Mouse (Mus musculus) C2C12 (cell line): Measurements from ENCODE around the gene Gch1. TPM values are rescaled to one million over a fixed set of nuclear protein-coding genes. Genes with fewer than 3 reads are reported as not detected.

Source experiments
- H3K27me3 ChIP-seq: one replicate; pipeline ENCODE4 v1.6.1; 2011; ENCODE audit not compliant: control insufficient read depth, insufficient read depth, insufficient read length
- H3K36me3 ChIP-seq: one replicate; pipeline ENCODE4 v1.6.1; 2011; ENCODE audit not compliant: control insufficient read depth, insufficient read depth
- H3K4me3 ChIP-seq: one replicate; pipeline ENCODE4 v1.5.1; 2011; ENCODE audit warnings: mild to moderate bottlenecking, control low read depth; ENCODE audit not compliant: poor library complexity, insufficient read depth, severe bottlenecking
- H3K79me2 ChIP-seq: one replicate; pipeline ENCODE4 v1.6.1; 2011; ENCODE audit not compliant: control insufficient read depth, insufficient read depth
- H3K79me3 ChIP-seq: one replicate; pipeline ENCODE4 v1.6.1; 2011; ENCODE audit warnings: low read depth, control low read depth
- H3ac ChIP-seq: one replicate; pipeline ENCODE3; 2011; ENCODE audit warnings: low read depth; ENCODE audit not compliant: control insufficient read depth, insufficient read length
- CEBPB ChIP-seq: IDR thresholded peaks from one replicate; pipeline ENCODE4 v1.6.1; 2011; ENCODE audit warnings: low read depth, mild to moderate bottlenecking, control low read depth, moderate library complexity
- CTCF ChIP-seq: IDR thresholded peaks from one replicate; pipeline ENCODE4 v1.5.1; 2011; ENCODE audit not compliant: control insufficient read depth, insufficient read depth, insufficient read length
- FOSL1 ChIP-seq: IDR thresholded peaks from one replicate; pipeline ENCODE4 v1.8.0; 2011; ENCODE audit warnings: mild to moderate bottlenecking, low read length; ENCODE audit not compliant: poor library complexity, insufficient read depth, severe bottlenecking
- MAX ChIP-seq: IDR thresholded peaks from one replicate; pipeline ENCODE4 v1.6.1; 2011; ENCODE audit warnings: mild to moderate bottlenecking, control low read depth
- MYOD1 ChIP-seq: IDR thresholded peaks from one replicate; pipeline ENCODE4 v1.6.1; 2011; ENCODE audit warnings: low read depth; ENCODE audit not compliant: control insufficient read depth, insufficient read length
- MYOG ChIP-seq: IDR thresholded peaks from one replicate; pipeline ENCODE4 v1.6.1; 2011; ENCODE audit not compliant: control insufficient read depth, insufficient read length; ENCODE audit errors: extremely low read depth
- USF1 ChIP-seq: IDR thresholded peaks from one replicate; pipeline ENCODE4 v1.6.1; 2011; ENCODE audit warnings: low read depth, mild to moderate bottlenecking, control low read depth, moderate library complexity
- polyA plus RNA-seq: library from polyadenylated mRNA; unstranded; fragments of >200 nt; fragmentation: generic; extraction: Trizol; gene quantifications from one replicate; pipeline ENCODE4 v1.2.1, GENCODE M21; 2012; ENCODE audit warnings: missing spikeins

Gene Gch1
- polyA plus RNA-seq, 1 experiment: 9.6 TPM

DNA sequence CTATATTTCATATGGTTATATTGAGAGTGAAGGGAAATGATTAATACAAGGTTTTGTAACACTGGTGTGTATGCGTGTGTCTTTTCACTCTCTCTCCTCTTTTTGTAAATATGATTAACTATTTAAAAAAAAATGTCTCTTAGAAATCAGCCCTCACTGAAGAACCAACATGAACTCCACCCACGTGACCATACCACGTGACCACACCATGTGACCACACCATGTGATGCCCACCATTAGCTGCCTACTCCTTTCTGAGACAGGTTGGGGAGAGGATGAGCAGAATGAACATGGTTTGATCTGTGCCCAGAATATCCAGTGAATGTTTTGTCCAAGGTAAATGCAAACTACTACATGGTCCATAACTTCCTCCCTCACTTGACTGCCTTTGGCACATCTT, 83.5 kb downstream of the Gch1 start:
- Histone ChIP-seq H3K4me3 (no peak overlapping the region), H3K79me3 (no peaks in the 10 kb centered on the region), H3K27me3 (no peaks in the 10 kb centered on the region), H3K36me3 (peaks cover 8% of the 10 kb centered on the region), H3K79me2 (no peaks in the 10 kb centered on the region), H3ac (no peak overlapping the region)
- TF ChIP-seq USF1 (peak; percentile 26), FOSL1 (no peak)

- Histone ChIP-seq H3K36me3 (peaks cover 8% of the 10 kb centered on the region), H3ac (no peak overlapping the region), H3K79me2 (no peaks in the 10 kb centered on the region), H3K79me3 (no peaks in the 10 kb centered on the region), H3K27me3 (no peaks in the 10 kb centered on the region), H3K4me3 (no peak overlapping the region)
- no peak for TF ChIP-seq MYOD1
- no peak for TF ChIP-seq USF1
- TF ChIP-seq CEBPB: no peak
- TF ChIP-seq MYOG: no peak
- TF ChIP-seq FOSL1: no peak
- TF ChIP-seq CTCF: no peak
- TF ChIP-seq MAX: no peak
Measured at GRCm38 (mm10) chr14:47105174-47105557, 84.0 kb downstream of the Gch1 start.

- Histone ChIP-seq H3K79me3 (no peaks in the 10 kb centered on the region), H3K36me3 (peaks cover 8% of the 10 kb centered on the region), H3K79me2 (no peaks in the 10 kb centered on the region), H3ac (no peak overlapping the region), H3K4me3 (no peak overlapping the region), H3K27me3 (no peaks in the 10 kb centered on the region)
- TF ChIP-seq MYOD1 (no peak), MYOG (no peak), MAX (no peak), USF1 (no peak), CEBPB (no peak), CTCF (no peak), FOSL1 (no peak)
Measured at GRCm38 (mm10) chr14:47104246-47105173, 84.7 kb downstream of the Gch1 start.

Other genes starting within 250 kb of the Gch1 start
- 12.4 TPM for gene Wdhd1, start 87.4 kb upstream of the Gch1 start, polyA plus RNA-seq
- 3.0 TPM for gene Socs4, start 87.5 kb upstream of the Gch1 start, polyA plus RNA-seq
- gene Mapk1ip1l, start 108.9 kb upstream of the Gch1 start, polyA plus RNA-seq: 42.8 TPM
- gene Lgals3, start 178.3 kb upstream of the Gch1 start, polyA plus RNA-seq: 1,338 TPM
- gene Dlgap5, start 229.0 kb upstream of the Gch1 start, polyA plus RNA-seq: 34.2 TPM